Mouse (Mus musculus): ENCODE results near the gene Kcnt2. TPM values are rescaled to one million over a fixed set of nuclear protein-coding genes. Genes with fewer than 3 reads are reported as not detected.

The Kcnt2 gene
- total and polyA plus RNA-seq, 2 experiments from 2014 or later, result 2.7 to 5.4 TPM

DNA sequence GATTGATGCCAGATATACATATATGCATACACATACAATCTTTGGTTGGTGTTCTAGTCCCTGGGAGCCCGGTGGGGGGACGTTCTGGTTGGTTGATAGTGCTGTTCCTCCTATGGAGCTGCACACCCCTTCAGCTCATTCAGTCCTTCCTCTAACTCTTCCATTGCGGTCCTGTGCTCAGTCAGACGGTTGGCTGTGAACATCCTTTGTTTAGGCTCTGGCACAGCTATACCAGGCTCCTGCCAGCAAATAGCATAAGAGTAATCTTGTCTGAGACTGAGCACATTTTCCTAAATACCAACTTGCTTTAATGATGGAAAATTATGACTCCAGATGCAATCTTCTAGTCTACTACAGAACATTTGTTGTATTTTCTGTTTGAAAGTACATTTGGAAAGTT is 222.4 kb downstream of the Kcnt2 start:
- DNase-seq (ENCODE audit: low spot score) (no peak), ATAC-seq (no peak)

DNA sequence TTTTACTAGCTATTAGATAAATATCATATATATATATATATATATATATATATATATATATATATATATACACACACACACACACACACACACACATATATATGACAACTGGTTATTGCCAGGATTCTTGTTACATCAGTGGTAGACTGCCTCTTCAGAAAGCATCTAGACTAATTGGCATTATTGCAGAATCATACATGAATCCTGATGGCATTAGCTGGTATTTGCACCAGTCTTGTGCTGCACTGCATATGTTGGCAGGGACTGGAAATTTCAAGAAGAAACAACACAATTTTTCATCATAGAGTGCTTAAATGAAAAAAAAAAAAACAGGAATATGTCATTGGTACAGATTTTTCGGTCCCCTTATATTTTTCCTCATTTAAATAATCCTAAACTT is 223.6 kb downstream of the Kcnt2 start:
- Histone ChIP-seq H3K9ac (replicated peaks; ENCODE audit: low read length) (no peak overlapping the region), H3K36me3 (ENCODE audit: insufficient read depth, low read length) (no peaks in the 10 kb centered on the region), H3K27ac (no peak overlapping the region), H3K9me3 (ENCODE audit: low read length) (no peaks in the 10 kb centered on the region), H3K4me3 (ENCODE audit: low read length) (no peak overlapping the region), H3K4me2 (ENCODE audit: low read depth, low read length) (no peak overlapping the region), H3K4me1 (ENCODE audit: insufficient read depth, low read length) (no peaks in the 10 kb centered on the region), H3K27me3 (ENCODE audit: insufficient read depth, low read length) (no peaks in the 10 kb centered on the region)
- TF ChIP-seq CTCF (IDR thresholded peaks at IDR 0.05; ENCODE audit: low read depth), result no peak
- no peak for DNase-seq (ENCODE audit: low spot score)
- WGBS, result 97% methylated on average over 1 of the region's 1 CpGs
- ATAC-seq, result no peak

More for the DNA sequence above, 222.4 kb downstream of the Kcnt2 start:
- TF ChIP-seq CTCF (IDR thresholded peaks at IDR 0.05; ENCODE audit: low read depth), result no peak
- no peak overlapping the region for H3K27ac ChIP-seq
- H3K27me3 ChIP-seq (ENCODE audit: insufficient read depth, low read length), result no peaks in the 10 kb centered on the region
- WGBS, result 53% methylated on average over 4 of the region's 4 CpGs
- H3K4me3 ChIP-seq (ENCODE audit: low read length), result no peak overlapping the region
- H3K9me3 ChIP-seq (ENCODE audit: low read length), result no peaks in the 10 kb centered on the region
- H3K4me1 ChIP-seq (ENCODE audit: insufficient read depth, low read length), result no peaks in the 10 kb centered on the region
- no peak overlapping the region for H3K4me2 ChIP-seq (ENCODE audit: low read depth, low read length)
- no peak overlapping the region for H3K9ac ChIP-seq (replicated peaks; ENCODE audit: low read length)
- no peaks in the 10 kb centered on the region for H3K36me3 ChIP-seq (ENCODE audit: insufficient read depth, low read length)

DNA sequence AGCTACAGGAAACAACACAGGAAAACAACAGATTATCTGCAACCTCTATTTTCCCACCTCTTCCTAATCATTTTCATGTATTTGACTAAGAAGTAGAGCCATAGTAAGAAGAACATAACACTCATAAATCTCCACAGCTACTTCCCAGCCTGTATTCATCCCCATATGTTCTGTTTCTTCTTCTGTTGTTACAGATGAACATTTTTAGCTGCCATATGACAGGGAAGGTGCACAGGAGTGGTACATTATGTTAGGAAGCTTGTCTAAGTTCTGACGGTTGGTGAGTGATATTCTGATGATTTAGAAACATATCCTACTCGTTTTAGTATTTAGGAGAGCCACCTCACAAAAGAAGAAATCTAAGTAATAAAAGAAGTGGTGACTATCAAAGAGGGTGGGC is 231.0 kb downstream of the Kcnt2 start:
- TF ChIP-seq CTCF (IDR thresholded peaks at IDR 0.05; ENCODE audit: low read depth), result no peak
- Histone ChIP-seq H3K9ac (replicated peaks; ENCODE audit: low read length) (no peak overlapping the region), H3K4me3 (ENCODE audit: low read length) (no peak overlapping the region), H3K27me3 (ENCODE audit: insufficient read depth, low read length) (no peaks in the 10 kb centered on the region), H3K36me3 (ENCODE audit: insufficient read depth, low read length) (no peaks in the 10 kb centered on the region), H3K4me1 (ENCODE audit: insufficient read depth, low read length) (no peaks in the 10 kb centered on the region), H3K9me3 (ENCODE audit: low read length) (no peaks in the 10 kb centered on the region), H3K4me2 (ENCODE audit: low read depth, low read length) (no peak overlapping the region), H3K27ac (no peak overlapping the region)
- DNase-seq (ENCODE audit: low spot score) (no peak), ATAC-seq (no peak)
- 69% methylated on average over 2 of the region's 2 CpGs for WGBS

DNA sequence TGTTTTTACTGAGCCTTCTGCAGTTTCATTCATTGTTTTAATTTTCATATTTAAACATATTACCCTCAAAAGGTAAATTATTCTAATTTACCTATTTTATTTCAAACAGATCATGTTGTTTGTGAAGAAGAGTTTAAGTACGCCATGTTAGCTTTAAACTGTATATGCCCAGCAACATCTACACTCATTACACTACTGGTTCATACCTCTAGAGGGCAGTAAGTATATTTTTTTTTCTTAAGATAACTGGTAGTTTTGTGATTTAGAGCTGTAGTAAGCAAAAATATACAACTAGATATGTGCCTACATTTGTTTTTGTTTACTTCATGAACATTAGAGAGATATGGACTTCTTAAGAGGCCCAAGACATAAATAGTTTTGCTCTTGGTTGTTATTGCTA is 238.1 kb downstream of the Kcnt2 start:
- Histone ChIP-seq H3K9ac (replicated peaks; ENCODE audit: low read length) (no peak overlapping the region), H3K9me3 (ENCODE audit: low read length) (no peaks in the 10 kb centered on the region), H3K4me1 (ENCODE audit: insufficient read depth, low read length) (no peaks in the 10 kb centered on the region), H3K27ac (no peak overlapping the region), H3K27me3 (ENCODE audit: insufficient read depth, low read length) (no peaks in the 10 kb centered on the region), H3K4me2 (ENCODE audit: low read depth, low read length) (no peak overlapping the region), H3K4me3 (ENCODE audit: low read length) (no peak overlapping the region), H3K36me3 (ENCODE audit: insufficient read depth, low read length) (no peaks in the 10 kb centered on the region)
- TF ChIP-seq CTCF (IDR thresholded peaks at IDR 0.05; ENCODE audit: low read depth), result peak; percentile 7; the same call in 1 of the 2 replicates
- 92% methylated on average over 1 of the region's 1 CpGs for WGBS
- ATAC-seq (no peak), DNase-seq (ENCODE audit: low spot score) (no peak)

DNA sequence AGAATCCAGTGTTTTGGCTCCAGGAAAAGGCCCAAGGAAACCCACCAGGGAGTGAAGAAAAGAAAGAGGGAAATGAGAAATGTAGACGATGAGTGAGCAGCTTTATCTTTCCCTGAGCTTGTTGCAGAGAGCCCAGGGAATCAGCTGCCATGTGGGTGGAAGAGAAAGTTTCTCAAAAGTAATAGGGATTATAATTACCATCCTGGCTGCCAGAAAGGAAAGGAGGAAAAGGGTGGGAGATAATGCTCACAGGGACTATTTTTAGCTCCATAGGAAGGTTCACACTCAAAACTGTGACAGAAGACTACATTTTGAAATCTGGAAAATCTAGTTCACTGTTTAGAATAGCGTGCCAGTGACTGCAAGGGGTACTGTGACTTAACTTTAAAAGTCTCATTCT is 243.9 kb downstream of the Kcnt2 start:
- no peak overlapping the region for H3K9ac ChIP-seq (replicated peaks; ENCODE audit: low read length)
- 69% methylated on average over 2 of the region's 2 CpGs for WGBS
- H3K9me3 ChIP-seq (ENCODE audit: low read length), result no peaks in the 10 kb centered on the region
- H3K4me2 ChIP-seq (ENCODE audit: low read depth, low read length), result no peak overlapping the region
- TF ChIP-seq CTCF (IDR thresholded peaks at IDR 0.05; ENCODE audit: low read depth), result no peak
- no peak overlapping the region for H3K27ac ChIP-seq
- no peaks in the 10 kb centered on the region for H3K4me1 ChIP-seq (ENCODE audit: insufficient read depth, low read length)
- DNase-seq (ENCODE audit: low spot score), result no peak
- no peak for ATAC-seq
- H3K4me3 ChIP-seq (ENCODE audit: low read length), result no peak overlapping the region
- no peaks in the 10 kb centered on the region for H3K27me3 ChIP-seq (ENCODE audit: insufficient read depth, low read length)
- no peaks in the 10 kb centered on the region for H3K36me3 ChIP-seq (ENCODE audit: insufficient read depth, low read length)

DNA sequence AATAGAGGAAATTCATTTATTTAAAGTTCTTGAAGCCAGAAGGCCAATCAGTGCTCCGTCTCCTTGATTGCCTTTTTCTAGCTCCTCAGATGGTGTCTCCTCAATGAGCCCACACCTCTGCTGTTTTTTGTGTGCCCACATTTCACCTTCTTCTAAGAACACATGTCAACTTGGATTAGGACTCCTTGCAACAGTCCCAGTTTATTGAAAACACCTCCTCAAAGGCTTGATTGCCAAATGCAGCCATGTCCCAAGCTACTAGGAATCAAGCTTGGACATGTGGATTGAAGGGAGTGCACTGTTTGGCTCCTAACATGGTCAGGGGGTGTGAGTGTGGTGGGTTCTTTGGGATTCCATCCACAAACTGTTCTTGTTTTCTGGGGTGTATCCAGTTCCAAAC is 245.4 kb downstream of the Kcnt2 start:
- Histone ChIP-seq H3K36me3 (ENCODE audit: insufficient read depth, low read length) (no peaks in the 10 kb centered on the region), H3K9ac (replicated peaks; ENCODE audit: low read length) (no peak overlapping the region), H3K9me3 (ENCODE audit: low read length) (no peaks in the 10 kb centered on the region), H3K4me2 (ENCODE audit: low read depth, low read length) (no peak overlapping the region), H3K4me1 (ENCODE audit: insufficient read depth, low read length) (no peaks in the 10 kb centered on the region), H3K4me3 (ENCODE audit: low read length) (no peak overlapping the region), H3K27ac (no peak overlapping the region), H3K27me3 (ENCODE audit: insufficient read depth, low read length) (no peaks in the 10 kb centered on the region)
- 96% methylated on average over 1 of the region's 1 CpGs for WGBS
- DNase-seq (ENCODE audit: low spot score) (no peak), ATAC-seq (no peak)
- TF ChIP-seq CTCF (IDR thresholded peaks at IDR 0.05; ENCODE audit: low read depth), result no peak

DNA sequence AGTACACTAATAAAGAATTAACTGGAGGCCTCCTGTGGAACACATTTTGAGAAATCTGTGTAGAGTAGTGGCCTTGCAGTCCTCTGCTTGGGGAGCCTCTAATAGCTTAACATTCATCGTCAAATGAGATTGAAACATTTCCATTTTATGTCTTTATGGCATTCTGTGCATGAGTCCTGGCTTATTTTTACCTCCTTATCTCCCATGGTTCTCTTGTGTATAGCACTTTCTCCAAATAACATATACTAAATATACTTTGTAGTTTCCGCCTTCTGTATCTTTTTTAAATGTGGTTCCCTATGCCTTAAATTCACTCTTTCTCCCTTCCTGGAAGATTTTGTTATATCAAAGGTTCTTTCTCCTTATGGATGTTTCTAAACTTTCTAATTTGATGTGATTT is 246.3 kb downstream of the Kcnt2 start:
- ATAC-seq, result no peak
- H3K4me1 ChIP-seq (ENCODE audit: insufficient read depth, low read length), result no peaks in the 10 kb centered on the region
- no peaks in the 10 kb centered on the region for H3K27me3 ChIP-seq (ENCODE audit: insufficient read depth, low read length)
- H3K9ac ChIP-seq (replicated peaks; ENCODE audit: low read length), result no peak overlapping the region
- no peak overlapping the region for H3K27ac ChIP-seq
- no peak overlapping the region for H3K4me3 ChIP-seq (ENCODE audit: low read length)
- WGBS, result 93% methylated on average over 2 of the region's 2 CpGs
- H3K4me2 ChIP-seq (ENCODE audit: low read depth, low read length), result no peak overlapping the region
- no peak for TF ChIP-seq CTCF (IDR thresholded peaks at IDR 0.05; ENCODE audit: low read depth)
- H3K36me3 ChIP-seq (ENCODE audit: insufficient read depth, low read length), result no peaks in the 10 kb centered on the region
- DNase-seq (ENCODE audit: low spot score), result no peak
- no peaks in the 10 kb centered on the region for H3K9me3 ChIP-seq (ENCODE audit: low read length)

Data from hindbrain, postnatal 0 days (tissue).